Mouse (Mus musculus): ENCODE measurements around the gene Pex11a. TPM values are rescaled to one million over a fixed set of nuclear protein-coding genes. Genes with fewer than 3 reads are reported as not detected.

Gene Pex11a
- total RNA-seq, 2 experiments from 2014 or later = 5.4 to 6.0 TPM

Other genes starting within 250 kb of the Pex11a start
- not detected in 2 replicates for gene Rhcg, start 125.5 kb downstream of the Pex11a start, total RNA-seq (2014; fragmentation: Nextera tagmentation)
- not detected in 2 replicates for gene Rhcg, start 125.5 kb downstream of the Pex11a start, total RNA-seq (2017)
- gene Ticrr, start 82.9 kb downstream of the Pex11a start, total RNA-seq (2014; fragmentation: Nextera tagmentation) = 29.0 and 29.8 TPM in 2 replicates
- 12.2 and 16.8 TPM in 2 replicates for gene Ticrr, start 82.9 kb downstream of the Pex11a start, total RNA-seq (2017)
- gene Kif7, start 27.4 kb downstream of the Pex11a start, total RNA-seq (2014; fragmentation: Nextera tagmentation) = 0.28 and 0.79 TPM in 2 replicates
- 1.8 and 2.5 TPM in 2 replicates for gene Kif7, start 27.4 kb downstream of the Pex11a start, total RNA-seq (2017)
- not detected in 2 replicates for gene Plin1, start 10.2 kb downstream of the Pex11a start, total RNA-seq (2014; fragmentation: Nextera tagmentation)
- not detected in 2 replicates for gene Plin1, start 10.2 kb downstream of the Pex11a start, total RNA-seq (2017)
- not detected in 2 replicates for gene Wdr93, start within 50 bp of the Pex11a start, total RNA-seq (2014; fragmentation: Nextera tagmentation)
- gene Wdr93, start within 50 bp of the Pex11a start, total RNA-seq (2017) = not detected in 2 replicates
- not detected in 2 replicates for gene Mesp1, start 50.7 kb upstream of the Pex11a start, total RNA-seq (2014; fragmentation: Nextera tagmentation)
- not detected in 2 replicates for gene Mesp1, start 50.7 kb upstream of the Pex11a start, total RNA-seq (2017)
- not detected in 2 replicates for gene Mesp2, start 67.6 kb upstream of the Pex11a start, total RNA-seq (2014; fragmentation: Nextera tagmentation)
- 1.2 TPM in 1 of 2 replicates, not detected in the other for gene Mesp2, start 67.6 kb upstream of the Pex11a start, total RNA-seq (2017)
- gene Anpep, start 117.9 kb upstream of the Pex11a start, total RNA-seq (2014; fragmentation: Nextera tagmentation) = 1.5 TPM in 1 of 2 replicates, not detected in the other
- not detected in 2 replicates for gene Anpep, start 117.9 kb upstream of the Pex11a start, total RNA-seq (2017)
- gene Ap3s2, start 177.5 kb upstream of the Pex11a start, total RNA-seq (2014; fragmentation: Nextera tagmentation) = 20.0 and 22.4 TPM in 2 replicates
- gene Ap3s2, start 177.5 kb upstream of the Pex11a start, total RNA-seq (2017) = 6.5 and 9.5 TPM in 2 replicates
- gene Arpin, start 192.2 kb upstream of the Pex11a start, total RNA-seq (2014; fragmentation: Nextera tagmentation) = not detected in 2 replicates
- 0.28 TPM in 1 of 2 replicates, not detected in the other for gene Arpin, start 192.2 kb upstream of the Pex11a start, total RNA-seq (2017)

Data from megakaryocyte-erythroid progenitor cell, adult 5-6 weeks (primary cell).